Mouse (Mus musculus): ENCODE results near the gene Abca12. TPM values are rescaled to one million over a fixed set of nuclear protein-coding genes. Genes with fewer than 3 reads are reported as not detected.

Abca12 gene
- total and polyA plus RNA-seq, 2 experiments from 2014 or later = 0.14 to 0.57 TPM

DNA sequence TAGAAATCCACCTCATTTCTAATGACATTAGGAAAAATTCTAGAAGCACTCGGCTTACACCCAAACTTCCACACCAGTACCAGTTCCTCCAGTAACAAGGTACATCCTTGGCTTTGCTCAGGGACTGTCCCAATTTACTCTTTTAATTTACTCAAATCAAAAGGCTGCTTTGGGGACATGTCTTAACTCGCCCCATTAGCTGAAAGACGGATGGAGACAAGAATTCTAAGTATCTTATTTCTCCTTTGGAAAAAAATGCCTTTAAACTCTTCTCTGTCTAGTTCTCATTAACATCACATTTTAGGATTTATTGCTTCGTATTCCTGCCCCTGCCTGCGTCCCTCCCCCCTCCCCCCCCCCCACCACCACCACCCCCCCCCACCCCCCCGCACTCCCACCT lies 626 bp downstream of the Abca12 start:
- no peaks in the 10 kb centered on the region for H3K27me3 ChIP-seq (ENCODE audit: control insufficient read depth, insufficient read depth, low read length)
- H3K4me1 ChIP-seq (ENCODE audit: control insufficient read depth, insufficient read depth) = no peaks in the 10 kb centered on the region
- no peaks in the 10 kb centered on the region for H3K9me3 ChIP-seq (replicated peaks; ENCODE audit: control insufficient read depth, low read length)
- WGBS = 73% methylated on average over 5 of the region's 6 CpGs
- H3K4me3 ChIP-seq (ENCODE audit: low read depth, low read length) = no peak overlapping the region
- no peaks in the 10 kb centered on the region for H3K36me3 ChIP-seq (replicated peaks; ENCODE audit: control insufficient read depth, insufficient read depth, low read length)
- no peak overlapping the region for H3K27ac ChIP-seq (ENCODE audit: low read depth)
- TF ChIP-seq EP300 (IDR thresholded peaks at IDR 0.05; ENCODE audit: low read depth) = no peak
- no peak for TF ChIP-seq CTCF (IDR thresholded peaks at IDR 0.05; ENCODE audit: low read depth)
- no peak overlapping the region for H3K9ac ChIP-seq (replicated peaks; ENCODE audit: low read depth, low read length)
- DNase-seq (ENCODE audit: low spot score) (no peak), ATAC-seq (ENCODE audit: insufficient read depth, low read depth) (no peak)
- no peak overlapping the region for H3K4me2 ChIP-seq (ENCODE audit: low read depth, low read length)

DNA sequence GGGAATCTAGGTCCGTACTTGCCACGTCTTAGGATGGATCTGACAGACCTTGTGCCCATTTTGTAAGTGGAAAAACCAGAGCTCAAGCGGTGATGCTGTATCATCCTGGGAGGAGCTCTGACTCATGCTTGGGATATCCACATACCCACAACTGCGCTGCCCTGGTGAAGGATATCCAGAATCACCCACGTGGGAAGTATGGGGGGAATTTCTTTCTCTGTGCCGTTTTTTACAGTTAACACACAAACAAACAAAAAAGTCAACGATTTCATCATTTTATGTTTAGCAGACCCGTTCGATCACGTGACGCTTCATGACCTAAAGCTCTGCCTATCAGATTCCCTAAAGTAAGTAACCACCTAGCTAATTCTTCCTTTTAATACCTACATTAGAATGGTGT lies 1.6 kb downstream of the Abca12 start:
- no peaks in the 10 kb centered on the region for H3K27me3 ChIP-seq (ENCODE audit: control insufficient read depth, insufficient read depth, low read length)
- H3K4me2 ChIP-seq (ENCODE audit: low read depth, low read length) = no peak overlapping the region
- no peaks in the 10 kb centered on the region for H3K9me3 ChIP-seq (replicated peaks; ENCODE audit: control insufficient read depth, low read length)
- no peak overlapping the region for H3K4me3 ChIP-seq (ENCODE audit: low read depth, low read length)
- ATAC-seq (ENCODE audit: insufficient read depth, low read depth) (no peak), DNase-seq (ENCODE audit: low spot score) (no peak)
- H3K4me1 ChIP-seq (ENCODE audit: control insufficient read depth, insufficient read depth) = no peaks in the 10 kb centered on the region
- no peak overlapping the region for H3K9ac ChIP-seq (replicated peaks; ENCODE audit: low read depth, low read length)
- no peaks in the 10 kb centered on the region for H3K36me3 ChIP-seq (replicated peaks; ENCODE audit: control insufficient read depth, insufficient read depth, low read length)
- no peak overlapping the region for H3K27ac ChIP-seq (ENCODE audit: low read depth)
- WGBS = 84% methylated on average over 11 of the region's 11 CpGs
- no peak for TF ChIP-seq CTCF (IDR thresholded peaks at IDR 0.05; ENCODE audit: low read depth)
- TF ChIP-seq EP300 (IDR thresholded peaks at IDR 0.05; ENCODE audit: low read depth) = no peak

DNA sequence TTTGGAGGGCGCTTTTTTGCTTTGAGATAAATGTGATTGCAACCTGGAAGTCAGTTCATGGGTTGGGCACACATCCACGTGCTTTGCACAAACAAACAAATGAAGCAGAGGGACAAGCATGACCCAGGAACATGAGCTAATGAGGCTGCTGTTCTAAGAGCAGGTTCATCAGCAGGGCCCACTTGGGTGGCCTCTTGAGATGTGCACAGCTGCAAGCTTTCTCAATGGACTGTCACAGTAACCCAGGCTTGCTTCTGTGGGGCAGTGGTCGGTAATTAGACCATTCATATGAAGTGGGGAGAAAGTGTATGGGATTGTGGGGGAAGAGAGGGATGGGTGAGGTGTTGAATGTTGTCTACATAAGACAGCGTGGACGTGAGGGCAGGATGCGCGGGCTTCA lies 7.0 kb downstream of the Abca12 start:
- no peak for ATAC-seq (ENCODE audit: insufficient read depth, low read depth)
- TF ChIP-seq EP300 (IDR thresholded peaks at IDR 0.05; ENCODE audit: low read depth) = no peak
- TF ChIP-seq CTCF (IDR thresholded peaks at IDR 0.05; ENCODE audit: low read depth) = no peak
- no peak overlapping the region for H3K27ac ChIP-seq (ENCODE audit: low read depth)
- no peak overlapping the region for H3K4me2 ChIP-seq (ENCODE audit: low read depth, low read length)
- no peak for DNase-seq (ENCODE audit: low spot score)
- no peak overlapping the region for H3K4me3 ChIP-seq (ENCODE audit: low read depth, low read length)
- H3K9me3 ChIP-seq (replicated peaks; ENCODE audit: control insufficient read depth, low read length) = no peaks in the 10 kb centered on the region
- 69% methylated on average over 7 of the region's 7 CpGs for WGBS
- H3K27me3 ChIP-seq (ENCODE audit: control insufficient read depth, insufficient read depth, low read length) = no peaks in the 10 kb centered on the region
- no peaks in the 10 kb centered on the region for H3K4me1 ChIP-seq (ENCODE audit: control insufficient read depth, insufficient read depth)
- H3K36me3 ChIP-seq (replicated peaks; ENCODE audit: control insufficient read depth, insufficient read depth, low read length) = no peaks in the 10 kb centered on the region
- no peak overlapping the region for H3K9ac ChIP-seq (replicated peaks; ENCODE audit: low read depth, low read length)

DNA sequence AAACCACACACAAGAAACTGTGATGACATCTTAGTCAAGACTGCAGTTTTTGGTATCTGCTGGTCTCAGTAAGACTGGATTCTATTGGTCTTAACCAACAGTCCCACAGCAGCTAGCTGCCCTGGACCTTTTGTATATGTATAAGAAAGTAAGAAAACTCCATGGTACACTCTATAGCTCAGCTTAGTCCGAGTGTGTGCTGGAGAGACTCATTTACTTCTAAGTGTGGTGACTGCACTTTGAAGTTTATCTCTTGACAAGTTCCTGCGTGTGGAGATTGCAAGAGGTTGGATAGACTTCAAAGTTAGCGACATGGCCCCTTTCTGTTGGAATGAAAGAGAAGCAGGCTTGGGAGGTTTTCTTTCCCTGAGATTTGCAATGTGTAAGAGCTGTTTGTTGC lies 17.1 kb downstream of the Abca12 start:
- no peak overlapping the region for H3K27ac ChIP-seq (ENCODE audit: low read depth)
- WGBS = 11% methylated on average over 3 of the region's 3 CpGs
- no peak for ATAC-seq (ENCODE audit: insufficient read depth, low read depth)
- TF ChIP-seq EP300 (IDR thresholded peaks at IDR 0.05; ENCODE audit: low read depth) = no peak
- TF ChIP-seq CTCF (IDR thresholded peaks at IDR 0.05; ENCODE audit: low read depth) = no peak
- H3K9ac ChIP-seq (replicated peaks; ENCODE audit: low read depth, low read length) = no peak overlapping the region
- H3K4me3 ChIP-seq (ENCODE audit: low read depth, low read length) = no peak overlapping the region
- no peak overlapping the region for H3K4me2 ChIP-seq (ENCODE audit: low read depth, low read length)
- no peaks in the 10 kb centered on the region for H3K36me3 ChIP-seq (replicated peaks; ENCODE audit: control insufficient read depth, insufficient read depth, low read length)
- no peaks in the 10 kb centered on the region for H3K4me1 ChIP-seq (ENCODE audit: control insufficient read depth, insufficient read depth)
- DNase-seq (ENCODE audit: low spot score) = no peak
- no peaks in the 10 kb centered on the region for H3K9me3 ChIP-seq (replicated peaks; ENCODE audit: control insufficient read depth, low read length)
- H3K27me3 ChIP-seq (ENCODE audit: control insufficient read depth, insufficient read depth, low read length) = no peaks in the 10 kb centered on the region

DNA sequence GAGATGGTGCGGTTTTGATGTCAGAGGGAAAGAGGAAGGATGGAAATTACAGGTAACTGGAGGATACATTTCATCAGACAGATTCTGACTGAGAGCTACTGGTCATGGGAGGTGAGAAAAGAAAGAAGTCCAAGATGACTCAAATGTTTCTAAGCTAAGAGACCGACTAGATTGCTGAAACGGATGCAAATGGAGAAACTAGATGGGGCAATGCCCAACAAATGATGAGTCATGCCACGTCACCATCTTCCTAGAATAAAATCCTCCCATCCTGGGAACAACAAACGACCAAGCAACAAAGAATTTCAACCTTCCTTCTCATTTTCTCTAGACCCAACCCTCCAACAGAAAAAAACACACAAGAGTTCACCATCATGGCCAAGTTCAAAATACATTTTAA lies 18.6 kb downstream of the Abca12 start:
- Histone ChIP-seq H3K4me1 (ENCODE audit: control insufficient read depth, insufficient read depth) (no peaks in the 10 kb centered on the region), H3K27me3 (ENCODE audit: control insufficient read depth, insufficient read depth, low read length) (no peaks in the 10 kb centered on the region), H3K36me3 (replicated peaks; ENCODE audit: control insufficient read depth, insufficient read depth, low read length) (no peaks in the 10 kb centered on the region), H3K9me3 (replicated peaks; ENCODE audit: control insufficient read depth, low read length) (no peaks in the 10 kb centered on the region), H3K4me2 (ENCODE audit: low read depth, low read length) (no peak overlapping the region), H3K27ac (ENCODE audit: low read depth) (no peak overlapping the region), H3K4me3 (ENCODE audit: low read depth, low read length) (no peak overlapping the region), H3K9ac (replicated peaks; ENCODE audit: low read depth, low read length) (no peak overlapping the region)
- 80% methylated on average over 5 of the region's 5 CpGs for WGBS
- TF ChIP-seq EP300 (IDR thresholded peaks at IDR 0.05; ENCODE audit: low read depth) (no peak), CTCF (IDR thresholded peaks at IDR 0.05; ENCODE audit: low read depth) (no peak)
- ATAC-seq (ENCODE audit: insufficient read depth, low read depth) (no peak), DNase-seq (ENCODE audit: low spot score) (no peak)

DNA sequence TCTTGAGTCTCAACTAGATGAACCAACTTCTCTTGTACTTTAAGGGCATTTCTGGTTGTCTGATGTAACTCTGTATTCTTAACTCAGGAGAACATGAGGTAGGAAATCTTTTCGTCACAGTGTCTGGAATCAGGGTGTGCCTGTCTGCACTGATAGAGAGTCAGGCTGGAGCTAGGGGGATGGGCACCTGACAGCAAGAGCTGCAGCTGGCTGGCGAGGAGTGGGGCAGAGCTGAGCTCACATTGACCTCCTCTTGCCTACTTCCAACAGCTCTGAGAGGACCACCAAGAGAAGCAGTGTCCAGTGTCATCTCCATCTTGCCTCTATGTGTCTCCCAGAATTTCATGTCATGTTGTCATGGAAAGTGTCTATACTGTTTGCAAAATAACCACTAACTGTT lies 20.5 kb downstream of the Abca12 start:
- no peak for ATAC-seq (ENCODE audit: insufficient read depth, low read depth)
- 34% methylated on average over 2 of the region's 2 CpGs for WGBS
- H3K27ac ChIP-seq (ENCODE audit: low read depth) = no peak overlapping the region
- no peak overlapping the region for H3K4me3 ChIP-seq (ENCODE audit: low read depth, low read length)
- H3K36me3 ChIP-seq (replicated peaks; ENCODE audit: control insufficient read depth, insufficient read depth, low read length) = no peaks in the 10 kb centered on the region
- H3K4me1 ChIP-seq (ENCODE audit: control insufficient read depth, insufficient read depth) = no peaks in the 10 kb centered on the region
- H3K9me3 ChIP-seq (replicated peaks; ENCODE audit: control insufficient read depth, low read length) = no peaks in the 10 kb centered on the region
- no peak overlapping the region for H3K9ac ChIP-seq (replicated peaks; ENCODE audit: low read depth, low read length)
- H3K4me2 ChIP-seq (ENCODE audit: low read depth, low read length) = no peak overlapping the region
- no peaks in the 10 kb centered on the region for H3K27me3 ChIP-seq (ENCODE audit: control insufficient read depth, insufficient read depth, low read length)
- TF ChIP-seq CTCF (IDR thresholded peaks at IDR 0.05; ENCODE audit: low read depth) = no peak
- no peak for TF ChIP-seq EP300 (IDR thresholded peaks at IDR 0.05; ENCODE audit: low read depth)
- no peak for DNase-seq (ENCODE audit: low spot score)
